Mouse (Mus musculus): ENCODE results near the gene Rbms3. TPM values are rescaled to one million over a fixed set of nuclear protein-coding genes. Genes with fewer than 3 reads are reported as not detected.

Gene Rbms3
- total RNA-seq (2014; rRNA removed) (65.2 and 77.9 TPM in 2 replicates), polyA plus RNA-seq (2015; fragmentation: Nextera tagmentation; extraction: Ambion mirVana) (53.3 and 56.3 TPM in 2 replicates)

- H3K4me3 ChIP-seq (ENCODE audit: low read length): no peak within 1 kb of the TSS
- no peak within 1 kb of the TSS for H3K9ac ChIP-seq (replicated peaks; ENCODE audit: low read length)
- peak within 1 kb of the TSS; percentile 28; the same call in 1 of the 2 replicates for H3K27ac ChIP-seq
- peaks cover 7% of the 10 kb centered on the region; the same call in 1 of the 2 replicates for H3K4me1 ChIP-seq (ENCODE audit: insufficient read depth, low read length)
- DNase-seq (ENCODE audit: low spot score) (peak; percentile 15), ATAC-seq (no peak)
- no peak within 1 kb of the TSS for H3K4me2 ChIP-seq (ENCODE audit: low read depth, low read length)
- 45% methylated on average over 9 of the region's 9 CpGs for WGBS
- no peak for TF ChIP-seq CTCF (IDR thresholded peaks at IDR 0.05; ENCODE audit: low read depth)
- H3K27me3 ChIP-seq (ENCODE audit: insufficient read depth, low read length): no peaks in the 10 kb centered on the region
- H3K36me3 ChIP-seq (ENCODE audit: insufficient read depth, low read length): no peaks in the 10 kb centered on the region
- peaks cover 2% of the 10 kb centered on the region; the same call in 1 of the 2 replicates for H3K9me3 ChIP-seq (ENCODE audit: low read length)
Measured at GRCm38 (mm10) chr9:117629771-117630170, at the start of gene Rbms3. TSS of gene Rbms3 (minus strand) at chr9:117629913.

GRCm38 (mm10) chr9:117673311-117673710 lies 43.6 kb upstream of the Rbms3 start:
- 84% methylated on average over 5 of the region's 5 CpGs for WGBS

GRCm38 (mm10) chr9:117654626-117655025 lies 24.9 kb upstream of the Rbms3 start:
- no peak overlapping the region for H3K27ac ChIP-seq
- no peak for DNase-seq (ENCODE audit: low spot score)
- TF ChIP-seq CTCF (IDR thresholded peaks at IDR 0.05; ENCODE audit: low read depth): no peak
- no peaks in the 10 kb centered on the region for H3K27me3 ChIP-seq (ENCODE audit: insufficient read depth, low read length)
- no peaks in the 10 kb centered on the region for H3K4me1 ChIP-seq (ENCODE audit: insufficient read depth, low read length)
- no peaks in the 10 kb centered on the region for H3K9me3 ChIP-seq (ENCODE audit: low read length)
- H3K9ac ChIP-seq (replicated peaks; ENCODE audit: low read length): no peak overlapping the region
- 75% methylated on average over 2 of the region's 2 CpGs for WGBS
- ATAC-seq: no peak
- H3K4me3 ChIP-seq (ENCODE audit: low read length): no peak overlapping the region
- no peaks in the 10 kb centered on the region for H3K36me3 ChIP-seq (ENCODE audit: insufficient read depth, low read length)
- no peak overlapping the region for H3K4me2 ChIP-seq (ENCODE audit: low read depth, low read length)

More at GRCm38 (mm10) chr9:117673311-117673710, 43.6 kb upstream of the Rbms3 start:
- DNase-seq (ENCODE audit: low spot score): no peak
- Histone ChIP-seq H3K4me2 (ENCODE audit: low read depth, low read length) (no peak overlapping the region), H3K4me3 (ENCODE audit: low read length) (no peak overlapping the region), H3K36me3 (ENCODE audit: insufficient read depth, low read length) (no peaks in the 10 kb centered on the region), H3K4me1 (ENCODE audit: insufficient read depth, low read length) (no peaks in the 10 kb centered on the region), H3K9ac (replicated peaks; ENCODE audit: low read length) (no peak overlapping the region), H3K9me3 (ENCODE audit: low read length) (no peaks in the 10 kb centered on the region), H3K27ac (no peak overlapping the region), H3K27me3 (ENCODE audit: insufficient read depth, low read length) (no peaks in the 10 kb centered on the region)
- no peak for ATAC-seq
- TF ChIP-seq CTCF (IDR thresholded peaks at IDR 0.05; ENCODE audit: low read depth): no peak

GRCm38 (mm10) chr9:117653641-117654040 lies 23.9 kb upstream of the Rbms3 start:
- Histone ChIP-seq H3K4me3 (ENCODE audit: low read length) (no peak overlapping the region), H3K9ac (replicated peaks; ENCODE audit: low read length) (no peak overlapping the region), H3K9me3 (ENCODE audit: low read length) (no peaks in the 10 kb centered on the region), H3K27ac (no peak overlapping the region), H3K36me3 (ENCODE audit: insufficient read depth, low read length) (no peaks in the 10 kb centered on the region), H3K4me1 (ENCODE audit: insufficient read depth, low read length) (no peaks in the 10 kb centered on the region), H3K27me3 (ENCODE audit: insufficient read depth, low read length) (no peaks in the 10 kb centered on the region), H3K4me2 (ENCODE audit: low read depth, low read length) (no peak overlapping the region)
- no peak for ATAC-seq
- TF ChIP-seq CTCF (IDR thresholded peaks at IDR 0.05; ENCODE audit: low read depth): no peak
- DNase-seq (ENCODE audit: low spot score): no peak
- 45% methylated on average over 5 of the region's 5 CpGs for WGBS

- no peak for TF ChIP-seq CTCF (IDR thresholded peaks at IDR 0.05; ENCODE audit: low read depth)
- H3K4me2 ChIP-seq (ENCODE audit: low read depth, low read length): no peak overlapping the region
- H3K36me3 ChIP-seq (ENCODE audit: insufficient read depth, low read length): no peaks in the 10 kb centered on the region
- WGBS: 77% methylated on average over 2 of the region's 2 CpGs
- no peaks in the 10 kb centered on the region for H3K9me3 ChIP-seq (ENCODE audit: low read length)
- no peak overlapping the region for H3K4me3 ChIP-seq (ENCODE audit: low read length)
- H3K27me3 ChIP-seq (ENCODE audit: insufficient read depth, low read length): no peaks in the 10 kb centered on the region
- DNase-seq (ENCODE audit: low spot score) (no peak), ATAC-seq (no peak)
- no peak overlapping the region for H3K27ac ChIP-seq
- no peaks in the 10 kb centered on the region; the same call in 1 of the 2 replicates for H3K4me1 ChIP-seq (ENCODE audit: insufficient read depth, low read length)
- no peak overlapping the region for H3K9ac ChIP-seq (replicated peaks; ENCODE audit: low read length)
Measured at GRCm38 (mm10) chr9:117646131-117646530, 16.4 kb upstream of the Rbms3 start.

GRCm38 (mm10) chr9:117641090-117641782 lies 11.5 kb upstream of the Rbms3 start:
- ATAC-seq: 0 out of 2 replicates have a peak, but pooled peaks have one; percentile 53
- Histone ChIP-seq H3K9me3 (ENCODE audit: low read length) (no peaks in the 10 kb centered on the region), H3K4me3 (ENCODE audit: low read length) (no peak overlapping the region), H3K36me3 (ENCODE audit: insufficient read depth, low read length) (no peaks in the 10 kb centered on the region), H3K27ac (no peak overlapping the region), H3K27me3 (ENCODE audit: insufficient read depth, low read length) (no peaks in the 10 kb centered on the region), H3K4me1 (ENCODE audit: insufficient read depth, low read length) (no peaks in the 10 kb centered on the region; the same call in 1 of the 2 replicates), H3K4me2 (ENCODE audit: low read depth, low read length) (no peak overlapping the region), H3K9ac (replicated peaks; ENCODE audit: low read length) (no peak overlapping the region)
- TF ChIP-seq CTCF (IDR thresholded peaks at IDR 0.05; ENCODE audit: low read depth): no peak
- WGBS: 80% methylated on average over 4 of the region's 4 CpGs
- DNase-seq (ENCODE audit: low spot score): no peak

GRCm38 (mm10) chr9:117638623-117639185 lies 9.0 kb upstream of the Rbms3 start:
- H3K4me1 ChIP-seq (ENCODE audit: insufficient read depth, low read length): no peaks in the 10 kb centered on the region; the same call in 1 of the 2 replicates
- DNase-seq (ENCODE audit: low spot score) (no peak), ATAC-seq (no peak)
- no peaks in the 10 kb centered on the region for H3K27me3 ChIP-seq (ENCODE audit: insufficient read depth, low read length)
- H3K9ac ChIP-seq (replicated peaks; ENCODE audit: low read length): no peak overlapping the region
- no peaks in the 10 kb centered on the region for H3K9me3 ChIP-seq (ENCODE audit: low read length)
- no peak overlapping the region for H3K4me3 ChIP-seq (ENCODE audit: low read length)
- no peak overlapping the region for H3K27ac ChIP-seq
- H3K36me3 ChIP-seq (ENCODE audit: insufficient read depth, low read length): no peaks in the 10 kb centered on the region
- no peak for TF ChIP-seq CTCF (IDR thresholded peaks at IDR 0.05; ENCODE audit: low read depth)
- 77% methylated on average over 5 of the region's 5 CpGs for WGBS
- no peak overlapping the region for H3K4me2 ChIP-seq (ENCODE audit: low read depth, low read length)
